Mouse (Mus musculus): ENCODE results near the gene Dmac1.

- TF ChIP-seq POLR2A (IDR thresholded peaks at IDR 0.05; ENCODE audit: control insufficient read depth, low read depth, low read length) (no peak), CTCF (IDR thresholded peaks at IDR 0.05; ENCODE audit: control insufficient read depth, insufficient read depth, insufficient replicate concordance, low read depth, low read length) (no peak)
Observed at GRCm38 (mm10) chr4:75311305-75311704, 33.2 kb upstream of the Dmac1 start.
